ENCODE assay signal across 20 mouse cellular contexts in genomic region chr13:118506136-118506535, GRCm38 (mm10).
DNase-seq lines count a peak whose midpoint lies in the region; ATAC-seq and TF ChIP-seq lines count a peak whose summit lies in the region.
"Had no signal": no experiment of that assay in that cellular context is flagged by ENCODE, and none has a peak within 500 bp of the region (broad histone marks: within the 10 kb centered on the region; RNA-seq: fewer than 3 reads in every experiment).

No protein-coding gene starts in this region.

- TF ChIP-seq POLR2A in brain, embryonic 14.5 days (IDR thresholded peaks at IDR 0.05; ENCODE audit: borderline replicate concordance, extremely low read depth, insufficient read depth, insufficient read length, poor library complexity, severe bottlenecking): no peak

- no peaks in the 10 kb centered on the region for H3K9me3 ChIP-seq in limb, embryonic 13.5 days
- H3K9me3 ChIP-seq in limb, embryonic 10.5 days (replicated peaks): no peaks in the 10 kb centered on the region
- H3K9me3 ChIP-seq: heart, embryonic 13.5 days; kidney, embryonic 15.5 days; liver, embryonic 15.5 days; neural tube, embryonic 15.5 days had no signal

- DNase-seq in heart, adult 11 months: peak; percentile 89
- no peak for DNase-seq in heart, postnatal 14 days
- DNase-seq in limb, embryonic 10.5 days (ENCODE audit: low spot score): no peak
- peak; percentile 9 for DNase-seq in brain, embryonic 14.5 days (ENCODE audit: low read depth)
- DNase-seq in gastrocnemius, postnatal 25 days: peak; percentile 29
- no peak for DNase-seq in layer of hippocampus, adult 9-10 months (ENCODE audit: low spot score)
- DNase-seq: cerebellum, adult 11 months; cerebellum, postnatal 25 days; heart, postnatal 4 days; right cerebral cortex, adult 18-20 months; spleen, adult 18-20 months; thymus, adult 2 months had no signal

- intact Hi-C loops in heart, postnatal 14 days (cut with DNase I): no loop called here

- no peak for TF ChIP-seq CTCF in brain, embryonic 14.5 days (IDR thresholded peaks at IDR 0.05; ENCODE audit: borderline replicate concordance, extremely low read depth, insufficient read depth, insufficient read length)

- H3K36me3 ChIP-seq in limb, embryonic 13.5 days: no peaks in the 10 kb centered on the region
- H3K36me3 ChIP-seq in limb, embryonic 10.5 days: no peaks in the 10 kb centered on the region
- H3K36me3 ChIP-seq: heart, embryonic 13.5 days; kidney, embryonic 15.5 days; liver, embryonic 15.5 days; neural tube, embryonic 15.5 days had no signal

- no peak overlapping the region for H3K4me3 ChIP-seq in limb, embryonic 13.5 days
- no peak overlapping the region for H3K4me3 ChIP-seq in limb, embryonic 10.5 days
- H3K4me3 ChIP-seq: heart, embryonic 13.5 days; kidney, embryonic 15.5 days; liver, embryonic 15.5 days; neural tube, embryonic 15.5 days had no signal

- H3K4me2 ChIP-seq in limb, embryonic 13.5 days (replicated peaks): no peak overlapping the region
- H3K4me2 ChIP-seq: heart, embryonic 13.5 days; kidney, embryonic 15.5 days; liver, embryonic 15.5 days; neural tube, embryonic 15.5 days had no signal

- 0 out of 2 replicates have a peak, but pooled peaks have one; percentile 36 for ATAC-seq in limb, embryonic 13.5 days (ENCODE audit: low FRiP score, low read depth)
- ATAC-seq: forebrain, embryonic 14.5 days; inflammation-experienced regulatory T-cells, adult 6 months; lung, postnatal 0 days had no signal

- H3K4me1 ChIP-seq in limb, embryonic 13.5 days: no peaks in the 10 kb centered on the region
- H3K4me1 ChIP-seq in limb, embryonic 10.5 days: no peaks in the 10 kb centered on the region
- H3K4me1 ChIP-seq: heart, embryonic 13.5 days; kidney, embryonic 15.5 days; liver, embryonic 15.5 days; neural tube, embryonic 15.5 days had no signal

- 70% methylated on average over 4 of the region's 4 CpGs for WGBS in limb, embryonic 13.5 days
- WGBS in limb, embryonic 10.5 days: 82% methylated on average over 4 of the region's 4 CpGs

- no peak overlapping the region for H3K27ac ChIP-seq in limb, embryonic 13.5 days
- H3K27ac ChIP-seq in limb, embryonic 10.5 days: no peak overlapping the region
- H3K27ac ChIP-seq: heart, embryonic 13.5 days; kidney, embryonic 15.5 days; liver, embryonic 15.5 days; neural tube, embryonic 15.5 days had no signal

- H3K9ac ChIP-seq in limb, embryonic 13.5 days: no peak overlapping the region
- H3K9ac ChIP-seq: heart, embryonic 13.5 days; kidney, embryonic 15.5 days; liver, embryonic 15.5 days; neural tube, embryonic 15.5 days had no signal

- no peaks in the 10 kb centered on the region for H3K27me3 ChIP-seq in limb, embryonic 13.5 days
- H3K27me3 ChIP-seq in limb, embryonic 10.5 days (ENCODE audit: low read depth, poor library complexity, severe bottlenecking): no peaks in the 10 kb centered on the region
- H3K27me3 ChIP-seq: heart, embryonic 13.5 days; kidney, embryonic 15.5 days; liver, embryonic 15.5 days; neural tube, embryonic 15.5 days had no signal

Comparison
In these comparisons a context has a peak if more than half of its experiments do, and no peak if none do; other contexts are left out.
1. DNase-seq: peak in heart, adult 11 months (single experiment), brain, embryonic 14.5 days (single experiment) and gastrocnemius, postnatal 25 days (single experiment); none in heart, postnatal 14 days (0 of 2), limb, embryonic 10.5 days (single experiment) and layer of hippocampus, adult 9-10 months (single experiment).